Mouse (Mus musculus) kidney, adult 2 months (tissue): ENCODE data around the gene Spns1.

Source experiments
- CTCF ChIP-seq: fragments of 200-500 bp; conservative IDR thresholded peaks from 2 replicates; pipeline ENCODE4 v1.5.1; 2011; ENCODE audit warnings: low read depth, mild to moderate bottlenecking, control low read depth, low read length, moderate library complexity, mixed read lengths; ENCODE audit not compliant: insufficient read depth, insufficient read length
- POLR2A ChIP-seq: fragments of 200-500 bp; IDR thresholded peaks from one replicate; pipeline ENCODE4 v1.6.1; 2011; ENCODE audit warnings: low read depth, low read length, control low read depth

GRCm38 (mm10) chr7:126345969-126346368, 31.3 kb downstream of the Spns1 start:
- TF ChIP-seq POLR2A, result no peak
- TF ChIP-seq CTCF, result no peak
